Mouse (Mus musculus) spleen, adult 2 months (tissue): ENCODE results near the gene Cntnap2.

ENCODE experiments used
- CTCF ChIP-seq: fragments of 200-500 bp; IDR thresholded peaks from 2 replicates; pipeline ENCODE4 v1.5.1; 2011; ENCODE audit warnings: mild to moderate bottlenecking, inconsistent platforms; ENCODE audit not compliant: insufficient read depth, insufficient read length, insufficient replicate concordance; ENCODE audit errors: extremely low read depth
- POLR2A ChIP-seq: fragments of 200-500 bp; IDR thresholded peaks from 2 replicates; pipeline ENCODE4 v1.6.1; 2011; ENCODE audit warnings: low read depth, low read length, inconsistent platforms

GRCm38 (mm10) chr6:47197570-47197969 lies 2138.4 kb downstream of the Cntnap2 start:
- TF ChIP-seq POLR2A = no peak
- no peak for TF ChIP-seq CTCF
